Mouse (Mus musculus) midbrain, embryonic 16.5 days (tissue): ENCODE measurements at regions not wholly inside any gene's neighbourhood (a gene's known extent, or its start where the extent isn't known, plus 50 kb on each side); places are given as distances from the start of the nearest gene placed in this dataset.

Source experiments
- ATAC-seq: fragments of 200-750 bp; cut with Nextera tagmentation; 2 replicates; pipeline ENCODE4 v1.8.0; 2017; ENCODE audit warnings: moderate TSS enrichment
- H3K27ac ChIP-seq: fragments of 300-500 bp; sonication (generic); 2 replicates; pipeline ENCODE4 v1.5.1; 2014; ENCODE audit warnings: mild to moderate bottlenecking, low read length, mixed read lengths
- H3K27me3 ChIP-seq: fragments of 300-500 bp; sonication (generic); 2 replicates; pipeline ENCODE4 v1.6.1; 2014; ENCODE audit warnings: low read depth, low read length, mixed read lengths; ENCODE audit not compliant: control insufficient read depth, insufficient read depth
- H3K36me3 ChIP-seq: fragments of 300-500 bp; sonication (generic); 2 replicates; pipeline ENCODE4 v1.6.1; 2014; ENCODE audit warnings: mild to moderate bottlenecking, low read length, moderate library complexity, mixed read lengths; ENCODE audit not compliant: control insufficient read depth, insufficient read depth
- H3K4me1 ChIP-seq: fragments of 300-500 bp; sonication (generic); 2 replicates; pipeline ENCODE4 v1.6.1; 2014; ENCODE audit warnings: mild to moderate bottlenecking, low read length, mixed read lengths; ENCODE audit not compliant: control insufficient read depth, insufficient read depth
- H3K4me2 ChIP-seq: fragments of 300-500 bp; sonication (generic); 2 replicates; pipeline ENCODE4 v1.6.1; 2014; ENCODE audit warnings: mild to moderate bottlenecking, low read length, mixed read lengths
- H3K4me3 ChIP-seq: fragments of 300-500 bp; sonication (generic); 2 replicates; pipeline ENCODE4 v1.5.1; 2014; ENCODE audit warnings: low read depth, mild to moderate bottlenecking, low read length, moderate library complexity, mixed read lengths
- H3K9ac ChIP-seq: fragments of 300-500 bp; sonication (generic); 2 replicates; pipeline ENCODE4 v1.6.1; 2014; ENCODE audit warnings: low read depth, low read length, mixed read lengths
- H3K9me3 ChIP-seq: fragments of 300-500 bp; sonication (generic); replicated peaks from 2 replicates; pipeline ENCODE4 v1.6.1; 2014; ENCODE audit warnings: mild to moderate bottlenecking, low read length, mixed read lengths; ENCODE audit not compliant: control insufficient read depth, poor library complexity, severe bottlenecking
- WGBS: fragments of 180-500 bp; shearing (Covaris S2); extraction: QIAGEN DNeasy Blood & Tissue Kit; methylation state at CpG from one replicate; pipeline ENCODE4 v1.1.7; 2014; 5-methylcytosine and 5-hydroxymethylcytosine counted together

GRCm38 (mm10) chr2:74424726-74425125 lies 154.5 kb downstream of the Lnpk start:
- Histone ChIP-seq H3K4me2 (no peak overlapping the region), H3K36me3 (no peaks in the 10 kb centered on the region), H3K4me3 (no peak overlapping the region), H3K4me1 (peaks cover 9% of the 10 kb centered on the region), H3K27ac (no peak overlapping the region), H3K27me3 (no peaks in the 10 kb centered on the region), H3K9me3 (no peaks in the 10 kb centered on the region), H3K9ac (no peak overlapping the region)
- WGBS = 98% methylated on average over 3 of the region's 3 CpGs
- no peak for ATAC-seq

GRCm38 (mm10) chr2:74416097-74416496 lies 163.1 kb downstream of the Lnpk start:
- no peak overlapping the region for H3K4me2 ChIP-seq
- no peak overlapping the region for H3K27ac ChIP-seq
- no peaks in the 10 kb centered on the region for H3K36me3 ChIP-seq
- WGBS = 23% methylated on average over 4 of the region's 4 CpGs
- no peaks in the 10 kb centered on the region for H3K4me1 ChIP-seq
- no peaks in the 10 kb centered on the region for H3K9me3 ChIP-seq
- no peaks in the 10 kb centered on the region for H3K27me3 ChIP-seq
- no peak overlapping the region for H3K4me3 ChIP-seq
- ATAC-seq = no peak
- no peak overlapping the region for H3K9ac ChIP-seq

- 98% methylated on average over 13 of the region's 13 CpGs for WGBS
- no peak overlapping the region for H3K27ac ChIP-seq
- no peak for ATAC-seq
- H3K36me3 ChIP-seq = no peaks in the 10 kb centered on the region
- no peak overlapping the region for H3K4me3 ChIP-seq
- no peak overlapping the region for H3K9ac ChIP-seq
- no peaks in the 10 kb centered on the region for H3K27me3 ChIP-seq
- H3K4me1 ChIP-seq = no peaks in the 10 kb centered on the region
- no peak overlapping the region for H3K4me2 ChIP-seq
- H3K9me3 ChIP-seq = no peaks in the 10 kb centered on the region
Measured at GRCm38 (mm10) chr2:74414721-74415120, 164.5 kb downstream of the Lnpk start.

- no peak overlapping the region for H3K27ac ChIP-seq
- ATAC-seq = no peak
- no peak overlapping the region for H3K4me3 ChIP-seq
- no peaks in the 10 kb centered on the region for H3K27me3 ChIP-seq
- no peaks in the 10 kb centered on the region for H3K9me3 ChIP-seq
- H3K4me2 ChIP-seq = no peak overlapping the region
- H3K36me3 ChIP-seq = no peaks in the 10 kb centered on the region
- no peaks in the 10 kb centered on the region for H3K4me1 ChIP-seq
- no peak overlapping the region for H3K9ac ChIP-seq
- 80% methylated on average over 4 of the region's 4 CpGs for WGBS
Measured at GRCm38 (mm10) chr2:74409856-74410404, 169.3 kb downstream of the Lnpk start.

- H3K4me2 ChIP-seq = no peak overlapping the region
- H3K9me3 ChIP-seq = no peaks in the 10 kb centered on the region
- H3K4me1 ChIP-seq = peaks cover 5% of the 10 kb centered on the region
- no peak overlapping the region for H3K9ac ChIP-seq
- 45% methylated on average over 3 of the region's 3 CpGs for WGBS
- no peak overlapping the region for H3K4me3 ChIP-seq
- no peaks in the 10 kb centered on the region for H3K36me3 ChIP-seq
- no peak overlapping the region for H3K27ac ChIP-seq
- H3K27me3 ChIP-seq = no peaks in the 10 kb centered on the region
- ATAC-seq = no peak
Measured at GRCm38 (mm10) chr2:74404493-74404892, 174.7 kb downstream of the Lnpk start.

- Histone ChIP-seq H3K36me3 (no peaks in the 10 kb centered on the region), H3K4me1 (peaks cover 2% of the 10 kb centered on the region; the same call in 1 of the 2 replicates), H3K27me3 (no peaks in the 10 kb centered on the region), H3K4me2 (no peak overlapping the region), H3K4me3 (no peak overlapping the region), H3K9me3 (no peaks in the 10 kb centered on the region), H3K9ac (no peak overlapping the region), H3K27ac (no peak overlapping the region)
- ATAC-seq = no peak
- WGBS = 94% methylated on average over 4 of the region's 4 CpGs
Measured at GRCm38 (mm10) chr2:74391064-74391463, 188.2 kb downstream of the Lnpk start.

DNA sequence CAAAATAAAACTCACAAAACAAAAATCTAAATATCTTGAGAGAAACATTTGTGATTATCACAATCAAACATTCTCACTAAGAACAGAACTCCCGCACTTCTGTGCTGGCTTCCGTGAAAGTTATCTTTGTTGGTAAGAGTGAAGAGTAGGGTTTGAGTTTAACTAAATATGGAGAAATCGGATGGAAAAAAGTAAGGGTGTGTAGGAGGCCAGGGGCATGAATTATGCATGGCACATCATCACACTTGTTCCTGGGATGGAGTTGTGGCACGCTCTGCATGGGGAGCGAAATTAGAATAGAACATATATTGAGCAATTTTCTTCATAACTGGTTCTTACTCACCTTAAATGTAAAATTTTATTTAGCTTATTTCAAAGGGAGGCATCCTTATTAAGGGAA lies 191.2 kb downstream of the Lnpk start:
- no peak overlapping the region for H3K4me2 ChIP-seq
- H3K9ac ChIP-seq = no peak overlapping the region
- 81% methylated on average over 5 of the region's 5 CpGs for WGBS
- no peak overlapping the region for H3K27ac ChIP-seq
- H3K9me3 ChIP-seq = no peaks in the 10 kb centered on the region
- H3K4me1 ChIP-seq = peaks cover 2% of the 10 kb centered on the region; the same call in 1 of the 2 replicates
- no peak for ATAC-seq
- no peaks in the 10 kb centered on the region for H3K36me3 ChIP-seq
- H3K27me3 ChIP-seq = no peaks in the 10 kb centered on the region
- H3K4me3 ChIP-seq = no peak overlapping the region

DNA sequence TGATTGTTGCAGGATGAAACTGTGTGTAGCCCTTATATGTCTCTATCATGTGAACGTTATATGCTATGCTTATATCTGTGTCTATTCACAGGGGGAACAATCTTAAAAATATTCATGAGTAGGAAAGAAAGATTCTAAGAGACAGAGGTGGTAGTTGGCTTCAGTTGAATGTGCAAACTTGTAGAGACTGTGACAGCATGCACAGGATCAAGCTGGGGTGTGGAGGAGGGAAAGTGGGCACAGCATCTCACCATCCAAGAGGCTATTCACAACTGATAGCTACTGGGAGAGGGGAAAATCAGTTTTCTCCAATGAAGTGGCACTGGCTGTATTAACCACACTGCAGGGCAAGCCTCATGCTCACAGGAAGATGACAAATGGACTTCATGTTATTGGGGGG lies 194.3 kb downstream of the Lnpk start:
- no peaks in the 10 kb centered on the region for H3K9me3 ChIP-seq
- ATAC-seq = no peak
- H3K4me2 ChIP-seq = no peak overlapping the region
- H3K27ac ChIP-seq = no peak overlapping the region
- 83% methylated on average over 1 of the region's 1 CpGs for WGBS
- no peaks in the 10 kb centered on the region for H3K36me3 ChIP-seq
- no peak overlapping the region for H3K9ac ChIP-seq
- H3K27me3 ChIP-seq = no peaks in the 10 kb centered on the region
- H3K4me3 ChIP-seq = no peak overlapping the region
- H3K4me1 ChIP-seq = peaks cover 2% of the 10 kb centered on the region; the same call in 1 of the 2 replicates

- ATAC-seq = no peak
- H3K4me2 ChIP-seq = no peak overlapping the region
- H3K4me3 ChIP-seq = no peak overlapping the region
- no peaks in the 10 kb centered on the region for H3K4me1 ChIP-seq
- H3K27me3 ChIP-seq = no peaks in the 10 kb centered on the region
- WGBS = 90% methylated on average over 7 of the region's 7 CpGs
- no peak overlapping the region for H3K9ac ChIP-seq
- no peaks in the 10 kb centered on the region for H3K9me3 ChIP-seq
- H3K36me3 ChIP-seq = no peaks in the 10 kb centered on the region
- no peak overlapping the region for H3K27ac ChIP-seq
Measured at GRCm38 (mm10) chr2:74380574-74381287, 198.5 kb downstream of the Lnpk start.
